Mouse (Mus musculus) lung, embryonic 16.5 days (tissue): ENCODE measurements around the gene Fam43b. TPM values are rescaled to one million over a fixed set of nuclear protein-coding genes. Genes with fewer than 3 reads are reported as not detected.
"Not testable (repeated sequence)": the region's sequence is repeated elsewhere in the genome, so short reads cannot be mapped to it uniquely, and the experiment has no call there.

ENCODE experiments used
- ATAC-seq: fragments of 200-750 bp; cut with Nextera tagmentation; 2 replicates; pipeline ENCODE4 v1.8.0; 2017; ENCODE audit warnings: low read depth, mild to moderate bottlenecking, moderate library complexity
- H3K27ac ChIP-seq: fragments of 300-500 bp; sonication (generic); 2 replicates; pipeline ENCODE4 v1.5.1; 2014; ENCODE audit warnings: mild to moderate bottlenecking, control low read depth, low read length
- H3K27me3 ChIP-seq: fragments of 300-500 bp; sonication (generic); 2 replicates; pipeline ENCODE4 v1.6.1; 2014; ENCODE audit warnings: low read depth, low read length, mixed read lengths; ENCODE audit not compliant: control insufficient read depth, insufficient read depth
- H3K36me3 ChIP-seq: fragments of 300-500 bp; sonication (generic); 2 replicates; pipeline ENCODE4 v1.6.1; 2014; ENCODE audit warnings: low read length; ENCODE audit not compliant: control insufficient read depth, insufficient read depth
- H3K4me1 ChIP-seq: fragments of 300-500 bp; sonication (generic); replicated peaks from 2 replicates; pipeline ENCODE4 v1.6.1; 2014; ENCODE audit warnings: low read length, mixed read lengths; ENCODE audit not compliant: control insufficient read depth, insufficient read depth
- H3K4me2 ChIP-seq: fragments of 300-500 bp; sonication (generic); 2 replicates; pipeline ENCODE4 v1.6.1; 2014; ENCODE audit warnings: low read depth, low read length, control low read depth
- H3K4me3 ChIP-seq: fragments of 300-500 bp; sonication (generic); 2 replicates; pipeline ENCODE4 v1.5.1; 2014; ENCODE audit warnings: mild to moderate bottlenecking, low read length, control low read depth
- H3K9ac ChIP-seq: fragments of 300-500 bp; sonication (generic); 2 replicates; pipeline ENCODE4 v1.6.1; 2014; ENCODE audit warnings: low read length, control low read depth
- H3K9me3 ChIP-seq: fragments of 300-500 bp; sonication (generic); 2 replicates; pipeline ENCODE4 v1.6.1; 2016; ENCODE audit warnings: low read length; ENCODE audit not compliant: control insufficient read depth
- WGBS: fragments of 180-500 bp; shearing (Covaris S2); extraction: QIAGEN DNeasy Blood & Tissue Kit; methylation state at CpG from one replicate; pipeline ENCODE4 v1.1.7; 2014; 5-methylcytosine and 5-hydroxymethylcytosine counted together
- polyA plus RNA-seq: library from polyadenylated mRNA; unstranded; fragments of >200 nt; fragmentation: Nextera tagmentation; extraction: Ambion mirVana; gene quantifications from 2 replicates; pipeline ENCODE4 v1.2.1, GENCODE M21; 2015

The Fam43b gene
- polyA plus RNA-seq, result 0.09 TPM in 1 of 2 replicates, not detected in the other

- H3K4me2 ChIP-seq, result peak within 1 kb of the TSS; percentile 52
- H3K27me3 ChIP-seq, result peaks cover 58% of the 10 kb centered on the region
- ATAC-seq, result peak; percentile 51; the same call in 1 of the 2 replicates
- no peaks in the 10 kb centered on the region for H3K36me3 ChIP-seq
- no peak within 1 kb of the TSS for H3K27ac ChIP-seq
- H3K4me1 ChIP-seq, result peaks cover 16% of the 10 kb centered on the region
- no peak within 1 kb of the TSS for H3K9ac ChIP-seq
- under 1% methylated on average over 46 of the region's 46 CpGs for WGBS
- no peaks in the 10 kb centered on the region for H3K9me3 ChIP-seq
- H3K4me3 ChIP-seq, result peak within 1 kb of the TSS; percentile 40
Observed at GRCm38 (mm10) chr4:138395971-138396645, at the start of gene Fam43b. TSS of gene Fam43b (minus strand) at chr4:138396528.

- no peak overlapping the region for H3K4me2 ChIP-seq
- no peak overlapping the region for H3K27ac ChIP-seq
- no peaks in the 10 kb centered on the region for H3K4me1 ChIP-seq
- ATAC-seq, result no peak
- WGBS, result 22% methylated on average over 5 of the region's 5 CpGs
- H3K27me3 ChIP-seq, result no peaks in the 10 kb centered on the region
- no peak overlapping the region for H3K9ac ChIP-seq
- H3K9me3 ChIP-seq, result no peaks in the 10 kb centered on the region
- peaks cover 12% of the 10 kb centered on the region for H3K36me3 ChIP-seq
- H3K4me3 ChIP-seq, result no peak overlapping the region
Observed at GRCm38 (mm10) chr4:138444941-138445340, 48.6 kb upstream of the Fam43b start.

- peaks cover 26% of the 10 kb centered on the region for H3K36me3 ChIP-seq
- no peak for ATAC-seq
- no peak overlapping the region for H3K9ac ChIP-seq
- H3K27ac ChIP-seq, result no peak overlapping the region
- no peaks in the 10 kb centered on the region for H3K27me3 ChIP-seq
- no peak overlapping the region for H3K4me3 ChIP-seq
- no peak overlapping the region for H3K4me2 ChIP-seq
- 32% methylated on average over 3 of the region's 3 CpGs for WGBS
- no peaks in the 10 kb centered on the region for H3K9me3 ChIP-seq
- H3K4me1 ChIP-seq, result peaks cover 9% of the 10 kb centered on the region
Observed at GRCm38 (mm10) chr4:138440062-138440461, 43.7 kb upstream of the Fam43b start.

GRCm38 (mm10) chr4:138434347-138435316 lies 38.3 kb upstream of the Fam43b start, which contains the start of gene Mul1:
TSS of gene Mul1 (plus strand) at chr4:138434671.
- H3K9me3 ChIP-seq, result no peaks in the 10 kb centered on the region
- peak within 1 kb of the TSS; percentile 93 for H3K4me3 ChIP-seq
- peak within 1 kb of the TSS; percentile 94 for H3K4me2 ChIP-seq
- no peaks in the 10 kb centered on the region for H3K27me3 ChIP-seq
- WGBS, result under 1% methylated on average over 64 of the region's 64 CpGs
- peak within 1 kb of the TSS; percentile 25; the same call in 1 of the 2 replicates for H3K27ac ChIP-seq
- ATAC-seq, result peak; percentile 93
- H3K36me3 ChIP-seq, result peaks cover 13% of the 10 kb centered on the region; the same call in 1 of the 2 replicates
- peak within 1 kb of the TSS; percentile 92 for H3K9ac ChIP-seq
- H3K4me1 ChIP-seq, result peaks cover 10% of the 10 kb centered on the region

GRCm38 (mm10) chr4:138431340-138431739 lies 35.0 kb upstream of the Fam43b start:
- ATAC-seq, result peak; percentile 37
- 43% methylated on average over 8 of the region's 8 CpGs for WGBS
- peak overlapping the region; percentile 67; the same call in 1 of the 2 replicates for H3K27ac ChIP-seq

GRCm38 (mm10) chr4:138429778-138430177 lies 33.5 kb upstream of the Fam43b start:
- Histone ChIP-seq H3K4me2 (no peak overlapping the region), H3K9ac (no peak overlapping the region), H3K9me3 (no peaks in the 10 kb centered on the region), H3K4me1 (no peaks in the 10 kb centered on the region), H3K27ac (no peak overlapping the region), H3K27me3 (no peaks in the 10 kb centered on the region), H3K4me3 (no peak overlapping the region), H3K36me3 (no peaks in the 10 kb centered on the region)
- ATAC-seq, result no peak
- 42% methylated on average over 3 of the region's 3 CpGs for WGBS

More at GRCm38 (mm10) chr4:138431340-138431739, 35.0 kb upstream of the Fam43b start:
- Histone ChIP-seq H3K27me3 (no peaks in the 10 kb centered on the region), H3K9ac (no peak overlapping the region), H3K9me3 (no peaks in the 10 kb centered on the region), H3K4me2 (no peak overlapping the region), H3K4me3 (no peak overlapping the region), H3K4me1 (peaks cover 10% of the 10 kb centered on the region), H3K36me3 (0 out of 2 replicates have a peak, but pooled peaks cover 2% of the 10 kb centered on the region)

- no peaks in the 10 kb centered on the region for H3K4me1 ChIP-seq
- H3K9ac ChIP-seq, result no peak overlapping the region
- no peaks in the 10 kb centered on the region for H3K27me3 ChIP-seq
- WGBS, result 34% methylated on average over 22 of the region's 22 CpGs
- H3K4me2 ChIP-seq, result peak overlapping the region; percentile 26; the same call in 1 of the 2 replicates
- no peak for ATAC-seq
- no peaks in the 10 kb centered on the region for H3K36me3 ChIP-seq
- no peaks in the 10 kb centered on the region for H3K9me3 ChIP-seq
- no peak overlapping the region for H3K27ac ChIP-seq
- H3K4me3 ChIP-seq, result no peak overlapping the region
Observed at GRCm38 (mm10) chr4:138426778-138427705, 30.7 kb upstream of the Fam43b start.

GRCm38 (mm10) chr4:138425604-138426003 lies 29.3 kb upstream of the Fam43b start:
- not testable (repeated sequence) for H3K9me3 ChIP-seq, H3K27me3 ChIP-seq, H3K4me1 ChIP-seq, H3K4me3 ChIP-seq, H3K27ac ChIP-seq, H3K4me2 ChIP-seq, ATAC-seq, H3K36me3 ChIP-seq, H3K9ac ChIP-seq
- WGBS, result 86% methylated on average over 14 of the region's 14 CpGs
